In the genomic region with DNA sequence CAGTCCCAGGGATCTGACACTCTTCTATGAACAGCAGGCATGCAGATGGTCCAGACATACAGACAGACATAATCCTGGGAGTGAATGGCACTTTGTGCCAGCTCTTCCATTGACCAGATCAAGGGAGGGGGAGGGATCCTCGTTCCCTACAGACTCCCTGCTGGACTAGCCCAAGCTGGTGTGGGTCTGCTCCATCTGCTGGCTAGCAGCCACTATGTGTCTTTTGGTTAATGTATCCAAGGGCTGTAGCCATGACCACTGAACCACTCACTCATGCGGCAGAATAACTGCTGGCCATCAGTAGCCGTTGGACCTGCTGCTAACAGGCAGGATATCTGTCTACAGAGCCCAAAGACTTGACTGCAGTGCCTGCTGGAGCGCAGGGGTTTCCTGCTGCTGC, we compare ENCODE assay signal across 12 mouse cellular contexts. TPM values are rescaled to one million over a fixed set of nuclear protein-coding genes. Genes with fewer than 3 reads are reported as not detected.
DNase-seq lines count a peak whose midpoint lies in the region; ATAC-seq and TF ChIP-seq lines count a peak whose summit lies in the region.
"Had no signal": no experiment of that assay in that cellular context is flagged by ENCODE, and none has a peak within 500 bp of the region (broad histone marks: within the 10 kb centered on the region; RNA-seq: fewer than 3 reads in every experiment).

No protein-coding gene starts in this region.

- H3K4me2 ChIP-seq in hindbrain, embryonic 12.5 days (replicated peaks) = no peak overlapping the region
- no peak overlapping the region for H3K4me2 ChIP-seq in liver, postnatal 0 days (ENCODE audit: low read depth, low read length)
- no peak overlapping the region for H3K4me2 ChIP-seq in intestine, embryonic 15.5 days (replicated peaks)
- H3K4me2 ChIP-seq: embryonic facial prominence, embryonic 12.5 days had no signal

- 60% methylated on average over 4 of the region's 4 CpGs for WGBS in hindbrain, embryonic 12.5 days
- 55% methylated on average over 4 of the region's 4 CpGs for WGBS in liver, postnatal 0 days (ENCODE audit: insufficient replicate concordance)
- 82% methylated on average over 4 of the region's 4 CpGs for WGBS in thymus, adult 2 months
- WGBS in intestine, embryonic 15.5 days = 66% methylated on average over 4 of the region's 4 CpGs

- TF ChIP-seq CTCF in liver, postnatal 0 days (IDR thresholded peaks at IDR 0.05; ENCODE audit: low read depth) = no peak
- no peak for TF ChIP-seq CTCF in thymus, adult 2 months (IDR thresholded peaks at IDR 0.05; ENCODE audit: borderline replicate concordance, control insufficient read depth, extremely low read depth, insufficient read depth, low read length, poor library complexity)

- peak; percentile 7 for DNase-seq in MN1 (ENCODE audit: low spot score)
- DNase-seq in brain, adult 2 months (ENCODE audit: low read depth, low spot score) = peak; percentile 24
- DNase-seq in liver, postnatal 0 days = no peak
- DNase-seq in thymus, adult 2 months = no peak
- DNase-seq in layer of hippocampus, adult 18-20 months (ENCODE audit: low spot score in 2 of 2) = no peak
- DNase-seq: heart, postnatal 14 days; lung, adult 2 months; right cerebral cortex, postnatal 25 days had no signal

- TF ChIP-seq EP300 in liver, postnatal 0 days (IDR thresholded peaks at IDR 0.05; ENCODE audit: low read depth) = no peak

- no peaks in the 10 kb centered on the region for H3K9me3 ChIP-seq in hindbrain, embryonic 12.5 days (replicated peaks)
- H3K9me3 ChIP-seq in liver, postnatal 0 days (ENCODE audit: low read length) = no peaks in the 10 kb centered on the region
- no peaks in the 10 kb centered on the region for H3K9me3 ChIP-seq in intestine, embryonic 15.5 days
- H3K9me3 ChIP-seq: embryonic facial prominence, embryonic 12.5 days had no signal

- no peaks in the 10 kb centered on the region for H3K27me3 ChIP-seq in hindbrain, embryonic 12.5 days
- no peaks in the 10 kb centered on the region for H3K27me3 ChIP-seq in liver, postnatal 0 days (ENCODE audit: insufficient read depth, low read length)
- H3K27me3 ChIP-seq in thymus, adult 2 months (ENCODE audit: control insufficient read depth, insufficient read depth, low read length) = no peaks in the 10 kb centered on the region
- no peaks in the 10 kb centered on the region for H3K27me3 ChIP-seq in intestine, embryonic 15.5 days (replicated peaks)
- H3K27me3 ChIP-seq: embryonic facial prominence, embryonic 12.5 days had no signal

- peak overlapping the region; percentile 35; the same call in 1 of the 2 replicates for H3K27ac ChIP-seq in hindbrain, embryonic 12.5 days
- no peak overlapping the region for H3K27ac ChIP-seq in liver, postnatal 0 days (ENCODE audit: low read depth)
- H3K27ac ChIP-seq in thymus, adult 2 months (ENCODE audit: control insufficient read depth, insufficient read depth, low read length) = no peak overlapping the region
- H3K27ac ChIP-seq in intestine, embryonic 15.5 days = no peak overlapping the region
- H3K27ac ChIP-seq: embryonic facial prominence, embryonic 12.5 days had no signal

- TF ChIP-seq POLR2A in thymus, adult 2 months (IDR thresholded peaks at IDR 0.05; ENCODE audit: control insufficient read depth, extremely low read depth, insufficient read depth, low read length, poor library complexity) = no peak

- H3K4me3 ChIP-seq in hindbrain, embryonic 12.5 days = no peak overlapping the region
- H3K4me3 ChIP-seq in liver, postnatal 0 days (ENCODE audit: low read depth, low read length) = no peak overlapping the region
- H3K4me3 ChIP-seq in thymus, adult 2 months (ENCODE audit: control insufficient read depth, insufficient read depth, low read length) = no peak overlapping the region
- H3K4me3 ChIP-seq in intestine, embryonic 15.5 days (replicated peaks) = no peak overlapping the region
- H3K4me3 ChIP-seq: embryonic facial prominence, embryonic 12.5 days had no signal

- peaks cover 24% of the 10 kb centered on the region for H3K36me3 ChIP-seq in hindbrain, embryonic 12.5 days
- peaks cover 21% of the 10 kb centered on the region for H3K36me3 ChIP-seq in liver, postnatal 0 days (replicated peaks; ENCODE audit: insufficient read depth, low read length)
- H3K36me3 ChIP-seq in thymus, adult 2 months (ENCODE audit: control insufficient read depth, insufficient read depth, low read length) = no peaks in the 10 kb centered on the region
- H3K36me3 ChIP-seq in intestine, embryonic 15.5 days = no peaks in the 10 kb centered on the region

- peak; percentile 65 for ATAC-seq in hindbrain, embryonic 12.5 days (ENCODE audit: low FRiP score)
- ATAC-seq in liver, postnatal 0 days = peak; percentile 26; the same call in 1 of the 2 replicates
- no peak for ATAC-seq in intestine, embryonic 15.5 days
- no peak for ATAC-seq in frontal cortex, adult (ENCODE audit: low TSS enrichment)

- H3K4me1 ChIP-seq in hindbrain, embryonic 12.5 days = peaks cover 7% of the 10 kb centered on the region; the same call in 1 of the 2 replicates
- no peaks in the 10 kb centered on the region for H3K4me1 ChIP-seq in liver, postnatal 0 days (ENCODE audit: insufficient read depth)
- H3K4me1 ChIP-seq in thymus, adult 2 months (replicated peaks; ENCODE audit: control insufficient read depth, insufficient read depth, low read length) = no peaks in the 10 kb centered on the region
- H3K4me1 ChIP-seq in intestine, embryonic 15.5 days (replicated peaks) = 0 out of 2 replicates have a peak, but pooled peaks cover 3% of the 10 kb centered on the region
- H3K4me1 ChIP-seq: embryonic facial prominence, embryonic 12.5 days had no signal

- H3K9ac ChIP-seq in hindbrain, embryonic 12.5 days = no peak overlapping the region
- H3K9ac ChIP-seq in liver, postnatal 0 days (replicated peaks) = no peak overlapping the region
- H3K9ac ChIP-seq in intestine, embryonic 15.5 days = no peak overlapping the region
- H3K9ac ChIP-seq: embryonic facial prominence, embryonic 12.5 days had no signal

RNA-seq across cellular contexts. Expression of gene Atp1b3, which starts 39.7 kb away (rescaled TPM):
- polyA plus RNA-seq in hindbrain, embryonic 12.5 days (2016; fragmentation: Nextera tagmentation; extraction: Ambion mirVana) = 166 and 167 TPM in 2 replicates
- polyA plus RNA-seq in liver, postnatal 0 days (2015; fragmentation: Nextera tagmentation; extraction: Ambion mirVana) = 60.3 and 60.6 TPM in 2 replicates
- polyA plus RNA-seq in thymus, adult 2 months (2012; rRNA removed) = 78.5 and 117 TPM in 2 replicates
- 138 and 153 TPM in 2 replicates for polyA plus RNA-seq in intestine, embryonic 15.5 days (2015; fragmentation: Nextera tagmentation; extraction: Ambion mirVana)
- 10 to 100 TPM; 82.1 to 83.8 TPM for total RNA-seq in layer of hippocampus, adult 18-20 months (2021)

Comparison
In these comparisons a context has a peak if more than half of its experiments do, and no peak if none do; other contexts are left out.
1. DNase-seq: peak in MN1 (single experiment) and brain, adult 2 months (single experiment); none in liver, postnatal 0 days (single experiment), thymus, adult 2 months (single experiment) and layer of hippocampus, adult 18-20 months (0 of 2).
2. ATAC-seq: peak in hindbrain, embryonic 12.5 days (single experiment) and liver, postnatal 0 days (single experiment); none in intestine, embryonic 15.5 days (single experiment) and frontal cortex, adult (single experiment).